In genomic region chr16:63650760-63651159, GRCm38 (mm10) we compare ENCODE assay signal across 17 mouse cellular contexts.
"Had no signal": no experiment of that assay in that cellular context is flagged by ENCODE, and none has a peak within 500 bp of the region (broad histone marks: within the 10 kb centered on the region; RNA-seq: fewer than 3 reads in every experiment).

No protein-coding gene starts in this region.

- H3K9ac ChIP-seq: lung, embryonic 15.5 days; midbrain, embryonic 13.5 days; midbrain, embryonic 15.5 days; neural tube, embryonic 12.5 days; stomach, embryonic 15.5 days had no signal

- H3K9me3 ChIP-seq: lung, embryonic 15.5 days; midbrain, embryonic 13.5 days; midbrain, embryonic 15.5 days; neural tube, embryonic 12.5 days; stomach, embryonic 15.5 days had no signal

- H3K36me3 ChIP-seq: lung, embryonic 15.5 days; midbrain, embryonic 13.5 days; midbrain, embryonic 15.5 days; stomach, embryonic 15.5 days had no signal

- H3K27me3 ChIP-seq: lung, embryonic 15.5 days; megakaryocyte, embryonic 14.5 days; midbrain, embryonic 13.5 days; midbrain, embryonic 15.5 days; neural tube, embryonic 12.5 days; stomach, embryonic 15.5 days had no signal

- ATAC-seq: lung, postnatal 0 days; midbrain, embryonic 13.5 days; midbrain, embryonic 15.5 days had no signal

- H3K4me3 ChIP-seq: lung, embryonic 15.5 days; megakaryocyte, embryonic 14.5 days; midbrain, embryonic 13.5 days; midbrain, embryonic 15.5 days; neural tube, embryonic 12.5 days; stomach, embryonic 15.5 days had no signal

- H3K4me1 ChIP-seq: lung, embryonic 15.5 days; megakaryocyte, embryonic 14.5 days; midbrain, embryonic 13.5 days; midbrain, embryonic 15.5 days; neural tube, embryonic 12.5 days; stomach, embryonic 15.5 days had no signal

- DNase-seq: lung, adult 2 months; lung, postnatal 14 days; lung, postnatal 36 days; right cerebral cortex, postnatal 14 days; thymus, adult 2 months; thymus, postnatal 25 days; thymus, postnatal 4 days had no signal

- H3K27ac ChIP-seq: lung, embryonic 15.5 days; macrophage; midbrain, embryonic 13.5 days; midbrain, embryonic 15.5 days; neural tube, embryonic 12.5 days; stomach, embryonic 15.5 days; stomach, postnatal 0 days had no signal

- H3K4me2 ChIP-seq: lung, embryonic 15.5 days; midbrain, embryonic 11.5 days; midbrain, embryonic 13.5 days; midbrain, embryonic 15.5 days; neural tube, embryonic 12.5 days; stomach, embryonic 15.5 days had no signal
